Mouse (Mus musculus) embryonic facial prominence, embryonic 14.5 days (tissue): ENCODE data around the gene Hcls1. TPM values are rescaled to one million over a fixed set of nuclear protein-coding genes. Genes with fewer than 3 reads are reported as not detected.

Experiments used
- ATAC-seq: fragments of 200-750 bp; cut with Nextera tagmentation; 2 replicates; pipeline ENCODE4 v1.8.0; 2017; ENCODE audit warnings: low read depth, moderate number of reproducible peaks, moderate TSS enrichment
- DNase-seq: peaks from one replicate; pipeline ENCODE4 v3.0.0-alpha.2; 2015; ENCODE audit warnings: low spot score
- H3K27ac ChIP-seq: fragments of 300-500 bp; sonication (generic); replicated peaks from 2 replicates; pipeline ENCODE4 v1.5.1; 2014; ENCODE audit warnings: low read depth, mild to moderate bottlenecking, low read length, moderate library complexity
- H3K27me3 ChIP-seq: fragments of 300-500 bp; sonication (generic); replicated peaks from 2 replicates; pipeline ENCODE4 v1.6.1; 2014; ENCODE audit warnings: low read length; ENCODE audit not compliant: control insufficient read depth, insufficient read depth
- H3K36me3 ChIP-seq: fragments of 300-500 bp; sonication (generic); 2 replicates; pipeline ENCODE4 v1.6.1; 2014; ENCODE audit warnings: low read length, mixed read lengths; ENCODE audit not compliant: control insufficient read depth, insufficient read depth
- H3K4me1 ChIP-seq: fragments of 300-500 bp; sonication (generic); 2 replicates; pipeline ENCODE4 v1.6.1; 2014; ENCODE audit warnings: antibody characterized with exemption, low read length; ENCODE audit not compliant: control insufficient read depth, insufficient read depth
- H3K4me2 ChIP-seq: fragments of 300-500 bp; sonication (generic); 2 replicates; pipeline ENCODE4 v1.6.1; 2014; ENCODE audit warnings: low read depth, mild to moderate bottlenecking, low read length, moderate library complexity, mixed read lengths
- H3K4me3 ChIP-seq: fragments of 300-500 bp; sonication (generic); 2 replicates; pipeline ENCODE4 v1.5.1; 2014; ENCODE audit warnings: low read depth, mild to moderate bottlenecking, low read length
- H3K9ac ChIP-seq: fragments of 300-500 bp; sonication (generic); 2 replicates; pipeline ENCODE4 v1.6.1; 2014; ENCODE audit warnings: low read depth, mild to moderate bottlenecking, low read length, moderate library complexity, mixed read lengths
- H3K9me3 ChIP-seq: fragments of 300-500 bp; sonication (generic); 2 replicates; pipeline ENCODE4 v1.6.1; 2016; ENCODE audit warnings: low read length; ENCODE audit not compliant: control insufficient read depth
- WGBS: fragments of 180-500 bp; shearing (Covaris S2); extraction: QIAGEN DNeasy Blood & Tissue Kit; methylation state at CpG from one replicate; pipeline ENCODE4 v1.1.7; 2014; 5-methylcytosine and 5-hydroxymethylcytosine counted together
- polyA plus RNA-seq: library from polyadenylated mRNA; unstranded; fragments of >200 nt; fragmentation: Nextera tagmentation; extraction: Ambion mirVana; gene quantifications from 2 replicates; pipeline ENCODE4 v1.2.1, GENCODE M21; 2014

The Hcls1 gene
- polyA plus RNA-seq, 1 experiment from 2014 or later = 3.9 TPM

DNA sequence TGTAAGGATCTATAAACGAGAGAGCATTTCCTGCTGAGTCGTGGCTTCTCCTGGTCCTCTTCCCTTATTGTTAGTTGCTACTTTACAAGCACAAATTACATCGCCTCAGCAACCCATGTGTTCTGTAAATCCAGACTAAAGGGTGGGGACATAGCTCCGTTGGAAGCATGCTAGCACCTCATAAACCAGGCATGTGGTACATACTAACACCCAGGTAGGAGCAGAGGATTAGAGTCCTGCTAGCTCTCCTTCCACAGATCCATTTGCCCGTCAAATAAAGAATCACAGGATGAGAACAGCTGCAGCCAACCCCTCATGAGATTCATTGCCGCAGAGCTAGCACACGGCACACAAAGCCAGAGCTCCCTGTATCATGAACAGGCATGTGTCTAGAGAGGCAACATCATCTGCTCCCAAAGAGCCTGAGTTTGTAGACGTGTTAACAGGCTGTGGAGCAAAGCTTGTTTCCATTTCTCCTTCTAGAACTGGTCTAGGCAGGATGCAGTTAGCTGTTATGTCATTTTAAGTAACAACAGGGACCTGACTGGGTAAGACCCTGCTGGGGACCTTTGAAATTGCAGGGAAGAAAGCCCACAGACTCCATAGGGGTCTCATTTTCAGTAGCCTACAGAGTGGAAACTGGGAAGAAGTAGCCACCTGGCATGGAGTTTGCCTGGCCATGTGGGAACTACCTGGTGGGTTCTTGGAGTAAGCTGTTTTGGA is 15.0 kb downstream of the Hcls1 start:
- 65% methylated on average over 8 of the region's 8 CpGs for WGBS
- Histone ChIP-seq H3K4me1 (no peaks in the 10 kb centered on the region), H3K9ac (no peak overlapping the region), H3K9me3 (no peaks in the 10 kb centered on the region), H3K36me3 (no peaks in the 10 kb centered on the region), H3K27me3 (no peaks in the 10 kb centered on the region), H3K4me3 (no peak overlapping the region), H3K4me2 (no peak overlapping the region), H3K27ac (no peak overlapping the region)
- ATAC-seq (no peak), DNase-seq (no peak)

DNA sequence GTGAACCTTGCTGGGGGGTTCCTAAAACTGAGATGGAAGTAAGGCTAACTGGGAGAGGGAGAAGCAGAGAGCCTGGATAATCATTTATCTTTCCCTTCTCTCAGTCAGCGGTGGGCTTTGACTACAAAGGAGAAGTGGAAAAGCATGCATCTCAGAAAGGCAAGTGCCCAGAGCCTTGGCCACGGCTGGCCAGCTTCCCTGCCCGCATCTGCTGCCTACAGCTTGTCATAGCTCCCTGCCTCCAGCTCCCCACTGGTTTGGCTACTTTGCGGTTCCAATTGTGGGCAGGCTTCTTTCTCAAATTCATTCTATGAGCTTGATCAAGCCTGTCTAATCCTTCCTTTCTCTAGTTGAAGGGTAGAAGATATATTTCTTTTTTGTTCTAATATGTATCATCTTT is 16.2 kb downstream of the Hcls1 start:
- Histone ChIP-seq H3K4me1 (no peaks in the 10 kb centered on the region), H3K27me3 (no peaks in the 10 kb centered on the region), H3K9ac (no peak overlapping the region), H3K36me3 (no peaks in the 10 kb centered on the region), H3K9me3 (no peaks in the 10 kb centered on the region), H3K4me2 (no peak overlapping the region), H3K4me3 (no peak overlapping the region), H3K27ac (no peak overlapping the region)
- DNase-seq = no peak
- WGBS = 64% methylated on average over 4 of the region's 4 CpGs
- ATAC-seq = no peak

DNA sequence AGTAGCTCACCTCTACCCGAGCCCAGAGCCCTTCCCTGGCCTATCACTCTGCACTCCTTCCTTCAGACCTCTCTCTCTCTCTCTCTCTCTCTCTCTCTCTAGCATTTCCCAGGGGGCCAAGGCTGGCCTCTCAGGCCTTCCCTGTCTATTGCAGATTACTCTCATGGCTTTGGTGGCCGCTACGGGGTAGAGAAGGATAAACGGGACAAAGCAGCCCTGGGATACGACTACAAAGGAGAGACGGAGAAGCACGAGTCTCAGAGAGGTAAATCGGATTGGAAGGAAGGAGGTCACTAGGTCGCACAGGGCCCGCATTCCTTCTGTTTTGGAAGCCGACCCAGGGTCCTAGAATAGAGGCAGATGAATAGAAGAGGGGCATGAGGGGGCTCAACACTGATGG is 20.3 kb downstream of the Hcls1 start:
- Histone ChIP-seq H3K27me3 (no peaks in the 10 kb centered on the region), H3K4me1 (no peaks in the 10 kb centered on the region), H3K4me3 (no peak overlapping the region), H3K36me3 (no peaks in the 10 kb centered on the region), H3K4me2 (no peak overlapping the region), H3K27ac (no peak overlapping the region), H3K9me3 (no peaks in the 10 kb centered on the region), H3K9ac (no peak overlapping the region)
- ATAC-seq (no peak), DNase-seq (no peak)
- 62% methylated on average over 11 of the region's 11 CpGs for WGBS

DNA sequence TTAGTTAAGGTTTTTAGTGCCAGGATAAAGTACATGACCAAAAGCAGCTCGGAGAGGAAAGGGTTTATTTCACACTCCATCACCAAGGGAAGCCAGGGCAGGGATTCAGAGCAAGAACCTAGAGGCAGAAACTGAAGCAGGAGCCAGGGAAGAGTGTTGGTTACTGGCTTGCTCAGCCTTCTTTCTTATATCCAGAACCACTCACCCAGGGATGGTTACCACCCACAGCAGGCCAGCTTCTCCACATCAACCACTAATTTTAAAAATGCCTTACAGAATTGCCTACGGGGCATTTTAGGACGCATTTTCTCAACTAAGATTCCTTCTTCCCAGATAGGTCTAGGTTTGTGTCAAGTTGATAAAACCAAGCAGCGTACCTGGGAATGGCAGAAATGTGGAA is 28.6 kb downstream of the Hcls1 start:
- no peaks in the 10 kb centered on the region for H3K9me3 ChIP-seq
- no peaks in the 10 kb centered on the region for H3K27me3 ChIP-seq
- H3K4me3 ChIP-seq = no peak overlapping the region
- DNase-seq = no peak
- no peak for ATAC-seq
- no peaks in the 10 kb centered on the region for H3K36me3 ChIP-seq
- no peak overlapping the region for H3K9ac ChIP-seq
- 75% methylated on average over 4 of the region's 4 CpGs for WGBS
- H3K27ac ChIP-seq = no peak overlapping the region
- H3K4me1 ChIP-seq = no peaks in the 10 kb centered on the region
- H3K4me2 ChIP-seq = no peak overlapping the region

DNA sequence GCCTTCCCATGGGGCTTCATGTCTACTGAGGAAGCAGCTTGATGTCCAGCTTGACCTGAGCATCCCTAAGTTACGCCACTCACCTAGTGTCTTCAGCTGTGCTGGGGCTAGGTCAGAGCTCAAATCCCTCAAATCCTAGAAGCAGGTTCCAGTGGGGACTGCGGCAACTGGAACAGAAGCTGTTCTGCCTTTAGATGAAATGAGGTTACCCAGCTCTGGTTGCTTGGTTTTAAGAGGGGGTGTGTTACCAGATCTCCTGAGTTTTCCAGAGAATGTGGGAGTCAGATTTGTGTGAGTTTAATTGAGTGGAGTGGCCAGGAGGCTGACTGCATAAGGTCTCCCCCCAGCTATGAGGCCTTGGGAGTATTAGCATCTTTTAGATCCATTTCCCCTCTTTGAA is 44.3 kb downstream of the Hcls1 start:
- Histone ChIP-seq H3K4me1 (no peaks in the 10 kb centered on the region), H3K4me2 (no peak overlapping the region), H3K27ac (no peak overlapping the region), H3K36me3 (no peaks in the 10 kb centered on the region), H3K9me3 (no peaks in the 10 kb centered on the region), H3K9ac (no peak overlapping the region), H3K4me3 (no peak overlapping the region), H3K27me3 (no peaks in the 10 kb centered on the region)
- no peak for ATAC-seq
- WGBS = 88% methylated on average over 2 of the region's 2 CpGs
- DNase-seq = no peak

DNA sequence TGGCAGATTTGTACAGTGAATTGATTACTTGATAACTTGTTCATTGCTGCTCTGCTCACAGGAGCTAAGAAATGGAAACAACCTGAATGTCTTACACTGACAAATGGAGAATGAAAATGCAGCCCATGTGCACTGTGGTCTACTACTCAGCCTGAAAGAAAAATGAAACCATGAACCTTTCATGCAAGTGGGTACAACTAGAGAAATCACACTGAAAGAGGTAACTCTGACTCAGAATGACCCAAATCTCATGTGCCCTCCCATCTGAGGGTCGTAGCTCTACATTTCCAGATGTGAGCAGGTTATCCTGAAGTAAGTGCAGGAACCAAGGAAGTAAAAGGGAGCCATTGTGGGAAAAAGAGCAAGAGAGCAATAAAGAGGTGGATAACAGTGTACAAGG is 49.0 kb downstream of the Hcls1 start:
- H3K4me2 ChIP-seq = no peak overlapping the region
- no peaks in the 10 kb centered on the region for H3K36me3 ChIP-seq
- ATAC-seq (no peak), DNase-seq (no peak)
- no peak overlapping the region for H3K27ac ChIP-seq
- WGBS = 71% methylated on average over 1 of the region's 1 CpGs
- H3K9me3 ChIP-seq = no peaks in the 10 kb centered on the region
- no peak overlapping the region for H3K4me3 ChIP-seq
- H3K27me3 ChIP-seq = no peaks in the 10 kb centered on the region
- H3K4me1 ChIP-seq = peaks cover 1% of the 10 kb centered on the region
- H3K9ac ChIP-seq = no peak overlapping the region

DNA sequence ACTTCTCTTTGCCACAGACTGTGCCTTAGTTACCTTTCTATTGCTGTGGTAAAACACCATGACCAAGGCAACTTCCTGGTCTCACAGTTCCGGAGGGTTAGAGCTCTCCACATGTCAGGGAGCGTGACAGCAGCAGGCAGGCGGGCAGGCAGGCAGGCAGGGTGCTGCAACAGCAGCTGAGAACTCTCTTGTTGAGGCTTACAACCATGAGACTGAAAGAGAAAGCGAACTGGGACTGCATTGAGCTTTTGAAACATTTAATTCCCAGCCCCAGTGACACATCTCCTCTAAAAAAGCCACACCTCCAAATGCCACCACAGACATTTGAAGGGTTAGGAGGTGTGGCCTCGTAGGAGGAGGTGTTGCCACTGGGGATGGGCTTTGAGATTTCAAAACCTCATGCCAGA is 50.9 kb downstream of the Hcls1 start:
- H3K4me1 ChIP-seq = peaks cover 6% of the 10 kb centered on the region
- no peak overlapping the region for H3K27ac ChIP-seq
- no peaks in the 10 kb centered on the region for H3K9me3 ChIP-seq
- no peaks in the 10 kb centered on the region for H3K27me3 ChIP-seq
- H3K4me3 ChIP-seq = no peak overlapping the region
- no peak for DNase-seq
- 70% methylated on average over 5 of the region's 5 CpGs for WGBS
- H3K9ac ChIP-seq = no peak overlapping the region
- H3K4me2 ChIP-seq = no peak overlapping the region
- H3K36me3 ChIP-seq = no peaks in the 10 kb centered on the region
- no peak for ATAC-seq

DNA sequence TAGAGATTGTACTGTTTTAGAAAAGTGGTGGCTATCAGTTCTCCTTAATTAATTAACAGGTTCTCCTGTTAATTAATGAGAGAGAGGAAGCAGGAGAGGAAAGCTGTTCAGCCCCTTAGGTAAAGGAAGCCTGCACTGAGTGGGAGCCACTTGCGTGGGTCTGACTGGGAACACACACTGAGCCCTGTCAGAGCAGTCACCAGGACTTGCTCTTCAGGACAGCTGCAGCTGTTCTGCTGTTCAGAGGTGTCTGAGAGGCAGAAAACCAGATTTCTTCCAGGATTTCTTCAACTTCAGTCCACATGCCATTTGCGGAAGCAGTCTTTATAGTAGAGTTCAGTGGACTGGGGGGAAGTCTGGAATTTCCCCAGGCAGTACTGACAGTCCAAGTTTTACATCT is 52.6 kb downstream of the Hcls1 start:
- WGBS = 63% methylated on average over 2 of the region's 2 CpGs

DNA sequence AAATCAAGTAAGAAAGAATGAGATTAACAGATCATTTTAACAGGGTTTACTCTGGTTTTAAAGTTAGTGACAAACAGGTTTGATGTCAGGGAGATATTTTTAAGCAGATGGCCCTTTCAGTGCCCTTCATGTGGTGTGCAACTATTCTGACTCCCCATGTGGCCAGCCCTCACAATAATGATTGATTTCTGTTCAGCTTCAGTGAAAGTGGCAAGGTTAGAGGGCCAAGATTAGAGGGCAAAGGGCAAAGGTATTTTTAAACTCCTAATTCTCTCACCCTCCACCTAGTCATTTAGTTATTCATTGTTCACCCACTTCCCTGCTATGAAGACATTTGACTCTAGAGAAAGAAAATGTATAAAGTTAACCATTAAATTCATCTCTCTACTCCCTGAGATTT is 53.3 kb downstream of the Hcls1 start:
- no peaks in the 10 kb centered on the region for H3K36me3 ChIP-seq
- no peak for ATAC-seq
- no peak overlapping the region for H3K4me2 ChIP-seq
- no peak overlapping the region for H3K4me3 ChIP-seq
- no peak for DNase-seq
- no peaks in the 10 kb centered on the region for H3K27me3 ChIP-seq
- H3K9ac ChIP-seq = no peak overlapping the region
- peaks cover 6% of the 10 kb centered on the region for H3K4me1 ChIP-seq
- no peak overlapping the region for H3K27ac ChIP-seq
- H3K9me3 ChIP-seq = no peaks in the 10 kb centered on the region

More for the DNA sequence above, 52.6 kb downstream of the Hcls1 start:
- DNase-seq (peak; percentile 15), ATAC-seq (no peak)
- Histone ChIP-seq H3K27me3 (no peaks in the 10 kb centered on the region), H3K4me1 (peaks cover 6% of the 10 kb centered on the region), H3K9ac (no peak overlapping the region), H3K9me3 (no peaks in the 10 kb centered on the region), H3K4me3 (no peak overlapping the region), H3K27ac (no peak overlapping the region), H3K36me3 (no peaks in the 10 kb centered on the region), H3K4me2 (no peak overlapping the region)
